Mouse (Mus musculus): ENCODE measurements around the gene Zfp334.

The Zfp334 gene

GRCm38 (mm10) chr2:165387844-165388495, at the start of gene Zfp334:
Gene Zfp334, minus strand, starts transcription at chr2:165388259.
- peak; percentile 96 for DNase-seq

GRCm38 (mm10) chr2:165428694-165429093, 40.6 kb upstream of the Zfp334 start:
- DNase-seq, result no peak

GRCm38 (mm10) chr2:165420195-165420594, 32.1 kb upstream of the Zfp334 start:
- DNase-seq, result no peak

GRCm38 (mm10) chr2:165419670-165420111, 31.6 kb upstream of the Zfp334 start:
- DNase-seq, result no peak

- DNase-seq, result no peak
These were observed 30.5 kb upstream of the Zfp334 start for GRCm38 (mm10) chr2:165418577-165418976.

GRCm38 (mm10) chr2:165417291-165417690, 29.2 kb upstream of the Zfp334 start:
- DNase-seq, result no peak

- no peak for DNase-seq
These were observed 27.7 kb upstream of the Zfp334 start for GRCm38 (mm10) chr2:165415795-165416194.

- DNase-seq, result no peak
These were observed 27.2 kb upstream of the Zfp334 start for GRCm38 (mm10) chr2:165415141-165415721.

GRCm38 (mm10) chr2:165414321-165414720, 26.3 kb upstream of the Zfp334 start:
- DNase-seq, result no peak

GRCm38 (mm10) chr2:165413884-165414283, 25.8 kb upstream of the Zfp334 start:
- DNase-seq, result no peak

- DNase-seq, result peak; percentile 73
These were observed 19.7 kb upstream of the Zfp334 start for GRCm38 (mm10) chr2:165407700-165408301.

- DNase-seq, result peak; percentile 14
These were observed 17.3 kb upstream of the Zfp334 start for GRCm38 (mm10) chr2:165405351-165405750.

- DNase-seq, result peak; percentile 9
These were observed 16.9 kb upstream of the Zfp334 start for GRCm38 (mm10) chr2:165404951-165405350.

- no peak for DNase-seq
These were observed 10.2 kb upstream of the Zfp334 start for GRCm38 (mm10) chr2:165398164-165398785.

- DNase-seq, result peak; percentile 17
These were observed 9.6 kb upstream of the Zfp334 start for GRCm38 (mm10) chr2:165397502-165398163.

GRCm38 (mm10) chr2:165396831-165397501, 8.9 kb upstream of the Zfp334 start:
- DNase-seq, result no peak

GRCm38 (mm10) chr2:165392156-165392555, 4.1 kb upstream of the Zfp334 start:
- DNase-seq, result no peak

GRCm38 (mm10) chr2:165391561-165391960, 3.5 kb upstream of the Zfp334 start:
- peak; percentile 56 for DNase-seq

GRCm38 (mm10) chr2:165389299-165389952, 1.4 kb upstream of the Zfp334 start:
- DNase-seq, result no peak

GRCm38 (mm10) chr2:165387370-165387769, 689 bp downstream of the Zfp334 start:
- DNase-seq, result no peak

- DNase-seq, result no peak
These were observed 8.0 kb downstream of the Zfp334 start for GRCm38 (mm10) chr2:165380050-165380449.

GRCm38 (mm10) chr2:165376001-165376400, 12.1 kb downstream of the Zfp334 start:
- DNase-seq, result no peak
